Mouse (Mus musculus) testis, adult 2 months (tissue): ENCODE results near the gene Bbs9.

Source experiments
- CTCF ChIP-seq: fragments of 200-500 bp; IDR thresholded peaks from 2 replicates; pipeline ENCODE4 v1.5.1; 2012; ENCODE audit warnings: low read depth, mild to moderate bottlenecking, inconsistent platforms, low read length, moderate library complexity; ENCODE audit not compliant: control insufficient read depth, insufficient read depth, insufficient replicate concordance
- POLR2A ChIP-seq: fragments of 200-500 bp; IDR thresholded peaks from 2 replicates; pipeline ENCODE4 v1.6.1; 2012; ENCODE audit warnings: low read depth, mild to moderate bottlenecking, inconsistent platforms, low read length, moderate library complexity; ENCODE audit not compliant: control insufficient read depth

- TF ChIP-seq POLR2A (no peak), CTCF (no peak)
Observed at GRCm38 (mm10) chr9:22627912-22628311, 152.4 kb downstream of the Bbs9 start.
